Mouse (Mus musculus): ENCODE results near the gene Vmn2r62. TPM values are rescaled to one million over a fixed set of nuclear protein-coding genes. Genes with fewer than 3 reads are reported as not detected.
"Not testable (repeated sequence)": the region's sequence is repeated elsewhere in the genome, so short reads cannot be mapped to it uniquely, and the experiment has no call there.

Gene Vmn2r62
- not detected for total RNA-seq (2021)
- long read RNA-seq, experiment 1 = 0 reads
- long read RNA-seq, experiment 2 = 0 reads

- intact Hi-C loops (cut with DNase I); DNase-seq (ENCODE audit: low spot score in 2 of 2): not testable (repeated sequence)
Observed at GRCm38 (mm10) chr7:42793425-42793824, at the start of gene Vmn2r62. Gene Vmn2r62, minus strand, starts transcription at chr7:42793525.

GRCm38 (mm10) chr7:42838366-42838765 is 45.0 kb upstream of the Vmn2r62 start:
- intact Hi-C loops (cut with DNase I); DNase-seq (ENCODE audit: low spot score in 2 of 2): not testable (repeated sequence)

DNA sequence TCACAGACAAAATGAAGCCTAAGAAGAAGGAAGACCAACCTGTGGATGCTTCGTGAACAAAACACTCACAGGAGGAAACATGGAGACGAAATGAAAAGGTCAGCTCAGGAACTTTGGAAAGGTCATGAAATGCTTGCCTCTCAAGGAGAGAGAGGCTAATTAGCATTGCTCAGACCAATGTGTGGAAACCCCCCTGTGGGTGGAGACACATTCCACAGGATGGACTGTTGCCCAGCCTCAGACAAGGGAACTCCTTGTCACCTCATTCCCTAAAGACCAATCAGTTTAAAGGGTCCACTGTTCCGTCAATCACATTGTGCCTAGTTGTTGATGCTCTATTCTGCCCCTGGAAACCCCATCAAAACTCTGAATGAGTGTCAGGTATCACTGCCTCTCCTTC is 38.9 kb upstream of the Vmn2r62 start:
- intact Hi-C loops (cut with DNase I) = no loop called here
- DNase-seq (ENCODE audit: low spot score in 2 of 2) = no peak

DNA sequence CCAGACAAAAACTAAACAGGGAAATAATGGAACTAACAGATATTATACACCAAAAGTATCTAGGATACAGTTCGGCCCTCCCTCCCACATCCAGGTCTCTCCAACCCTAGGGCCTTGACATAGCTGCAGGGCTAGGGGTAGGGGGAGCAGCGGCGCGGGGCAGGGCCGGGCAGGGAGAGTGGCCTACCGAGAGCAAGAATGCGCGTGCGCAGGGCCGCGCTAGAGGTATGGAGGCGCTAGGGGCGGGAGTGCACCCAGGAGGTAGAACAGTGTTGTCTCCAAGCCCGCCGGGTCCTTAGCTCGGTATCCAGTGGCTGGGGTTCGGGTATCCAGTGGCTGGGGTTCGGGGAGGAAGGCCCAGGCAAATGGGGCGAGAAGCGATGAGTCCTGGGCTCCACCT is 43.5 kb downstream of the Vmn2r62 start:
- DNase-seq (ENCODE audit: low spot score in 2 of 2) = no peak
- intact Hi-C loops (cut with DNase I) = no loop called here

- intact Hi-C loops (cut with DNase I) = no loop called here
- no peak for DNase-seq (ENCODE audit: low spot score in 2 of 2)
Observed at GRCm38 (mm10) chr7:42738536-42739210, 54.7 kb downstream of the Vmn2r62 start.

DNA sequence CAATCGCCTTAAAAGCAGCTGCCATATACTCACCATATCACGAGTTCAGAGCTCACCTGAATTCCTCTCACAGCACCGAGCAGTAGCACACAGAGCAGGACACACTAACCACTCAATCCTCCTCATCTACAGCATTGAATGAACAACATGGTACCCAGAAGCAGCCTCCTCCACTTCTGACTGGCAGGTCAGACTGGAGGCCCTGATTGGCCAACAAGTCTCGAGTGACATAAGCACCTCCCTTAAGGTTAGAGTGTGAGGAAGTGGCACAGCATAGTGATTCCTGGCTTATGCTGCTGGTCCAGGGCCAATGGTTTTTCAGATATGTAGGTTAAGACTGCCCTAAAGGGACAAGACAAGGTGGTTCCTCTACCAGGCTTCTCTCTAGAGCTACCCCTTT is 66.4 kb downstream of the Vmn2r62 start, which contains the start of gene Gm17067:
TSS of gene Gm17067 (minus strand) at position 101 of the 400 bp plus-strand sequence.
- intact Hi-C loops (cut with DNase I); DNase-seq (ENCODE audit: low spot score in 2 of 2): not testable (repeated sequence)

Other genes with a start within 250 kb of the Vmn2r62 start
- gene Gm21028, start 214.9 kb downstream of the Vmn2r62 start, total RNA-seq (2021) = not detected
- 1 to 10 TPM; 1.9 to 2.5 TPM for gene Zfp977, start 201.0 kb downstream of the Vmn2r62 start, total RNA-seq (2021)
- 1 to 10 TPM; 2.8 to 3.4 TPM for gene Zfp976, start 150.9 kb downstream of the Vmn2r62 start, total RNA-seq (2021)
- gene Zfp975, start 100.8 kb downstream of the Vmn2r62 start, total RNA-seq (2021) = 1 to 10 TPM; 5.7 to 6.2 TPM
- not detected for gene Gm17067, start 66.5 kb downstream of the Vmn2r62 start, total RNA-seq (2021)
- gene Gm2381, start 73.7 kb upstream of the Vmn2r62 start, total RNA-seq (2021) = under 1 TPM; 0.11 to 0.19 TPM
- gene Vmn2r63, start 140.3 kb upstream of the Vmn2r62 start, total RNA-seq (2021) = not detected
- gene Gm9268, start 225.2 kb upstream of the Vmn2r62 start, total RNA-seq (2021) = not detected